In the genomic region with DNA sequence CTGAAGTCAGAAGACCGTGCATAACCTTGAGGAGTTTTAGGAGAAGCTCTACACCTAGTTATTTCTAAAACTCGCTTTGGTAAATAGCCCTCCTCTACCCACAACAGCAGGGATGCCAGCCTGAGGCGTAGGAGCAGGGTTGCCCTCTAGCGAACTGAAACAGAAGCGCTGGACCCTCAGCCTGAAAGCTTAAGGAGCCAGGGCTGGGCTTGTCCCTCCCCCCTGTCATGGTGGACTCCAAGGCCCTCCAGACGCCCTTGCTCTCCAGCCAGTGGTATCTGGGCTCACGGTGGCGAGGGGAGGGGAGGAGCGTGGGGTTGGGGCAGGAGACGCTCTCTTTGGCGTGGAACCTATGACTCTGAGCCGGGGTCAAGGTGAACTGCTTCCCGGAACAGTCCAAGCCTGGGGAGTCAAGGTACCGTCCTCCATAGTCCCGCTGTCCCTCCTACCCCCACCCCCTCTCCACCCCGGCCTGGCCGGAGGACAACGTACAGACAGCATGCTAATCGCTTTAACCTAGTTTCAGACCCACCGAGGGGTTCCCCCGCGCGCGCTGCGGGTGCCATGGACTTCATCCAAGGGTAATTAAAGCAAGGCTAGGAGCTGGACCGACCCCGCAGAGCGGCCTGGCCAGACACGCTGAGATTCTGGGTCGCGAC, we compare ENCODE assay signal across 9 mouse cellular contexts. TPM values are rescaled to one million over a fixed set of nuclear protein-coding genes. Genes with fewer than 3 reads are reported as not detected.
DNase-seq lines count a peak whose midpoint lies in the region; ATAC-seq and TF ChIP-seq lines count a peak whose summit lies in the region.
"Had no signal": no experiment of that assay in that cellular context is flagged by ENCODE, and none has a peak within 500 bp of the region (broad histone marks: within the 10 kb centered on the region; RNA-seq: fewer than 3 reads in every experiment).

No protein-coding gene starts in this region.

- H3K9me3 ChIP-seq in heart, embryonic 14.5 days (ENCODE audit: control insufficient read depth, low read length) = no peaks in the 10 kb centered on the region
- no peaks in the 10 kb centered on the region for H3K9me3 ChIP-seq in limb, embryonic 14.5 days (ENCODE audit: control insufficient read depth, low read length)

- WGBS in heart, embryonic 14.5 days = 2% methylated on average over 29 of the region's 31 CpGs
- 1% methylated on average over 30 of the region's 31 CpGs for WGBS in limb, embryonic 14.5 days

- TF ChIP-seq POLR2A in embryonic fibroblast, embryonic 13.5 days (IDR thresholded peaks at IDR 0.05; ENCODE audit: low read depth, low read length) = no peak
- TF ChIP-seq POLR2A in limb, embryonic 14.5 days (IDR thresholded peaks at IDR 0.05; ENCODE audit: borderline replicate concordance, extremely low read depth, insufficient read depth, insufficient read length) = no peak

- peak overlapping the region; percentile 14 to 32 for H3K4me3 ChIP-seq in heart, embryonic 14.5 days (ENCODE audit: control insufficient read depth in 1 of 2, insufficient read depth in 1 of 2, low read depth in 1 of 2, low read length in 2 of 2)
- H3K4me3 ChIP-seq in embryonic fibroblast, embryonic 13.5 days (ENCODE audit: insufficient read depth, low read length) = no peak overlapping the region
- peak overlapping the region; percentile 11; the same call in 1 of the 2 replicates for H3K4me3 ChIP-seq in limb, embryonic 14.5 days (replicated peaks; ENCODE audit: low read length)

- H3K4me2 ChIP-seq in heart, embryonic 14.5 days (ENCODE audit: low read length) = peak overlapping the region; percentile 64
- H3K4me2 ChIP-seq in limb, embryonic 14.5 days (replicated peaks; ENCODE audit: low read depth, low read length, severe bottlenecking) = 0 out of 2 replicates have a peak overlapping the region, but pooled peaks have one; percentile 10

- no peaks in the 10 kb centered on the region for H3K36me3 ChIP-seq in heart, embryonic 14.5 days (ENCODE audit: control insufficient read depth, insufficient read depth, low read length)
- no peaks in the 10 kb centered on the region for H3K36me3 ChIP-seq in limb, embryonic 14.5 days (ENCODE audit: control insufficient read depth, insufficient read depth, low read length)

- H3K27ac ChIP-seq in heart, embryonic 14.5 days (replicated peaks in 1 of 2; ENCODE audit: control insufficient read depth in 1 of 2, insufficient read depth in 1 of 2, low read depth in 2 of 2, low read length in 2 of 2) = no peak overlapping the region
- no peak overlapping the region for H3K27ac ChIP-seq in embryonic fibroblast, embryonic 13.5 days (ENCODE audit: insufficient read depth, low read length)
- H3K27ac ChIP-seq in limb, embryonic 14.5 days (replicated peaks; ENCODE audit: low read depth, low read length) = no peak overlapping the region

- ATAC-seq in heart, embryonic 14.5 days (ENCODE audit: insufficient number of reproducible peaks, insufficient read depth, low FRiP score, low read depth) = peak; percentile 46; the same call in 1 of the 2 replicates
- no peak for ATAC-seq in limb, embryonic 14.5 days (ENCODE audit: low FRiP score, low read depth)

- peaks cover 0 to 5% of the 10 kb centered on the region in 2 experiments; a peak in 3 of 4 replicates for H3K4me1 ChIP-seq in heart, embryonic 14.5 days (ENCODE audit: control insufficient read depth in 2 of 2, insufficient read depth in 2 of 2, low read length in 2 of 2)
- H3K4me1 ChIP-seq in embryonic fibroblast, embryonic 13.5 days (ENCODE audit: control insufficient read depth, insufficient read depth, low read length) = no peaks in the 10 kb centered on the region
- H3K4me1 ChIP-seq in limb, embryonic 14.5 days (ENCODE audit: control insufficient read depth, insufficient read depth, low read length) = 0 out of 2 replicates have a peak, but pooled peaks cover 3% of the 10 kb centered on the region

- DNase-seq in heart, adult 8-10 months (ENCODE audit: low spot score) = no peak
- peak; percentile 22 for DNase-seq in brain, adult 2 months (ENCODE audit: low read depth, low spot score)
- no peak for DNase-seq in limb, embryonic 14.5 days (ENCODE audit: low spot score)
- DNase-seq in urinary bladder, adult 2 months (ENCODE audit: low spot score) = no peak
- DNase-seq in spleen, postnatal 36 days (ENCODE audit: low spot score in 2 of 2) = no peak
- no peak for DNase-seq in lung, postnatal 25 days (ENCODE audit: low spot score)

- H3K9ac ChIP-seq in heart, embryonic 14.5 days (ENCODE audit: low read length) = peak overlapping the region; percentile 5; the same call in 1 of the 2 replicates
- no peak overlapping the region for H3K9ac ChIP-seq in limb, embryonic 14.5 days (ENCODE audit: low read depth, low read length, severe bottlenecking)

- TF ChIP-seq CTCF in embryonic fibroblast, embryonic 13.5 days (IDR thresholded peaks at IDR 0.05; ENCODE audit: borderline replicate concordance, insufficient read depth, low read length) = peak; percentile 35; the same call in 1 of the 2 replicates

- peaks cover 98% of the 10 kb centered on the region for H3K27me3 ChIP-seq in heart, embryonic 14.5 days (ENCODE audit: control insufficient read depth, insufficient read depth, low read length)
- H3K27me3 ChIP-seq in limb, embryonic 14.5 days (ENCODE audit: control insufficient read depth, insufficient read depth, low read length) = peaks cover 96% of the 10 kb centered on the region

RNA-seq across cellular contexts. Expression of a gene that starts 2.7 kb away (rescaled TPM):
- polyA plus RNA-seq in heart, embryonic 14.5 days (2014; fragmentation: Nextera tagmentation; extraction: Ambion mirVana) = not detected in 2 replicates
- total RNA-seq in heart, adult 8-10 months (2022) = not detected
- not detected in 2 replicates for polyA plus RNA-seq in embryonic fibroblast, embryonic 13.5 days (2011; ENCODE audit: insufficient read length, low read depth, missing spikeins)
- 0.04 TPM in 1 of 2 replicates, not detected in the other for polyA plus RNA-seq in limb, embryonic 14.5 days (2012; rRNA removed)
- not detected in 2 replicates for polyA plus RNA-seq in limb, embryonic 14.5 days (2014; fragmentation: Nextera tagmentation; extraction: Ambion mirVana)
- polyA plus RNA-seq in urinary bladder, adult 2 months (2012; rRNA removed) = not detected in 2 replicates
- total RNA-seq: hematopoietic stem cell, adult 5-6 weeks had no signal
